Mouse (Mus musculus): ENCODE results near the gene Siah1b. TPM values are rescaled to one million over a fixed set of nuclear protein-coding genes. Genes with fewer than 3 reads are reported as not detected.

The Siah1b gene
- total RNA-seq, 2 experiments from 2014 or later, result 10.5 to 11.2 TPM

- no peak for DNase-seq (ENCODE audit: low spot score in 2 of 2)
- intact Hi-C loops (cut with DNase I), result no loop called here
Measured at GRCm38 (mm10) chrX:164038882-164039281, 37.4 kb downstream of the Siah1b start.

GRCm38 (mm10) chrX:164035931-164036330 is 40.4 kb downstream of the Siah1b start:
- no peak for DNase-seq (ENCODE audit: low spot score in 2 of 2)
- intact Hi-C loops (cut with DNase I), result no loop called here

- intact Hi-C loops (cut with DNase I), result no loop called here
- no peak for DNase-seq (ENCODE audit: low spot score in 2 of 2)
Measured at GRCm38 (mm10) chrX:164035401-164035800, 40.9 kb downstream of the Siah1b start.

- DNase-seq (ENCODE audit: low spot score in 2 of 2), result no peak
- intact Hi-C loops (cut with DNase I), result no loop called here
Measured at GRCm38 (mm10) chrX:164032526-164032925, 43.8 kb downstream of the Siah1b start.

GRCm38 (mm10) chrX:164027607-164028289 is 48.5 kb downstream of the Siah1b start, which contains the start of gene Car5b:
TSS of gene Car5b (minus strand) at chrX:164027997.
- intact Hi-C loops (cut with DNase I), result no loop called here
- peak; percentile 9 to 30 for DNase-seq (ENCODE audit: low spot score in 2 of 2)

Other genes starting within 250 kb of the Siah1b start
- gene Ap1s2, start 167.5 kb downstream of the Siah1b start, total RNA-seq (2021), result 10 to 100 TPM; 26.8 to 38.6 TPM
- 10 to 100 TPM; 40.3 to 53.9 TPM for gene Zrsr2, start 117.8 kb downstream of the Siah1b start, total RNA-seq (2021)
- gene Car5b, start 48.5 kb downstream of the Siah1b start, total RNA-seq (2021), result 1 to 10 TPM; 3.2 TPM
- gene Cltrn, start 12.3 kb upstream of the Siah1b start, total RNA-seq (2021), result not detected
- 1 to 10 TPM; 1.7 to 1.8 TPM for gene Ace2, start 62.8 kb upstream of the Siah1b start, total RNA-seq (2021)
- gene Bmx, start 181.7 kb upstream of the Siah1b start, total RNA-seq (2021), result under 1 TPM; 0.57 to 0.77 TPM
- 1 to 10 TPM; 6.7 to 7.8 TPM for gene Pir, start 192.9 kb upstream of the Siah1b start, total RNA-seq (2021)

Data from left cerebral cortex, postnatal 36 days (tissue).